Mouse (Mus musculus) spleen, postnatal 10 days (tissue): ENCODE data around the gene C330021F23Rik.
"Not testable (repeated sequence)": the region's sequence is repeated elsewhere in the genome, so short reads cannot be mapped to it uniquely, and the experiment has no call there.

ENCODE experiments used
- DNase-seq, 2 experiments: peaks; one replicate each; pipeline ENCODE4 v3.0.0; 2021 to 2022; ENCODE audit warnings: low spot score in 2 of 2

C330021F23Rik gene

DNA sequence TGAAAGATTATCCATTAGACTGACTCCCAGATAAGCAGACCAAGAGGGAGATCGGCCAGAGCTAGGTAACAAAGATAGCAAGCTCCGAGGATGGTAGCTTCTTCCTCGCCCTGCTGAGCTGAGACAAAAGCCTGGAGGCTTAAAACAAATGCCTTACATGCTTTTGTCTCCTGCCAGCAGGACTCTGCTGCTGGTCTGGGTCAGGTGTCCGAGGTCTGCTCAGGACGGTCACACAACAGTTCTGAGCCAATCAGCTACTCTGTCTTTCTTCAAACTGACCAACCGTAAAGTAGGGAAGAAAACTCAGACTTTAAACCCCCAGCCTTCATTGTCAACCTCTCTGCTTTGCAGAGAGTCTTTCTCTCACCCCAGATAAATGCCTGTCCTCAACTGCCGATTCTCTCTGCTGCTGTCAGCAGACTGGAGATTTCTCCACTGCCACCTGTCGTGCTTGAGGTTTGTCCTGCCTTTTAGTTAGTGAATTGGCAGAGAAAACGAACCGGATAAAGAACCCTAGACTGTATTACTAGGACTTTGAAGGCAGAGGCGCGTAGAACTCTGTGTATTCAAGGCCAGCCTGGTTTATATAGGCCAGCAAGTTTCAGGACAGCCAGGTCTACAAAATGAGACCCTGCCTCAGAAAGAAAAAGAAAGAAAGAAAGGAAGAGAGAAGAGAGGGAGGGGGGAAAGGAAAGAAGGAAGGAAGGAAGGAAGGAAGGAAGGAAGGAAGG lies at the start of gene C330021F23Rik:
Gene C330021F23Rik, plus strand, starts transcription at position 350 of the 731 bp plus-strand sequence.
- no peak for DNase-seq

DNA sequence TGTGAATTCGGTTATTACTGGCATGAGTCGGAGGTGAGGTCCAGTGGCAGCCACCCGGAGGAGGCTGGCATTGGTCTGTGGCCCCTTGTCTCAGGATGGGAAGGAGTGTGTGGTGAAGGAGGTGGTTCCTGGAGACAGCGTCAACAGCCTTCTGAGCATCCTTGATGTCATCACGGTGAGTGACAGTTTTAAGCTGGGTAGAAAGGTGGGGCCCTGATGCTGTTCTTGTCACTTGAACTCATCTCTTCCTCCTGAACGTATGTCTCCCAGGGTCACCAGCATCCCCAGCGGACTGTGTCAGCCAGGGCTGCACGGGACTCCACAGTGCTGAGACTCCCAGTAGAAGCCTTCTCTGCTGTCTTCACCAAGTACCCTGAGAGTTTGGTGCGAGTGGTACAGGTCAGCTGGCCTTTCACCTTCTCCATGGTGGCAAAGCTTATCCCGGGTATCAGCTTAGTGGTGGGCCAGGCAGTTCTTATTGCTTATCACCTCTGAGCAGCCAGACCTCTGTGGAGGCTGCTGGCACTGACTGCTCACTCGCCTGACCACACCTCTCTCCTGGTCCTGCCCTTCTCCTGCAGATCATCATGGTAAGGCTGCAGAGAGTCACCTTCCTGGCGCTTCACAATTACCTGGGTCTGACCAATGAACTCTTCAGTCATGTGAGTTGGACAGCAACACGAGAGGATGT lies 45.6 kb upstream of the C330021F23Rik start:
- peak; percentile 79 to 80 for DNase-seq

DNA sequence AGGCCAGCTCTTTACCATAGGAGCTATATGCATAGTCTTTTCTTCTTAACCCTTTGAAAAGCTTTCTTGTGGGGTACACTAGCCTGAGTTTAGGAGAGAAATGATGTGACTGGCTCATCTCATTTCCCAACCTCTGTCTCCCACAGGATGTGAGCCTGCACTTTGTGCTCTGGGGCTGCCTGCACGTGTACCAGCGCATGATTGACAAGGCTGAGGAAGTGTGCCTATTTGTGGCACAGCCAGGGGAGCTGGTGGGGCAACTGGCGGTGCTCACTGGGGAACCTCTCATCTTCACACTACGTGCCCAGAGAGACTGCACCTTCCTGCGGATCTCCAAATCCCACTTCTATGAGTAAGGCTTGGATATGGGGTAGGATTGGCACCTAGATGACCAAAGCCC lies 37.0 kb upstream of the C330021F23Rik start:
- no peak for DNase-seq

DNA sequence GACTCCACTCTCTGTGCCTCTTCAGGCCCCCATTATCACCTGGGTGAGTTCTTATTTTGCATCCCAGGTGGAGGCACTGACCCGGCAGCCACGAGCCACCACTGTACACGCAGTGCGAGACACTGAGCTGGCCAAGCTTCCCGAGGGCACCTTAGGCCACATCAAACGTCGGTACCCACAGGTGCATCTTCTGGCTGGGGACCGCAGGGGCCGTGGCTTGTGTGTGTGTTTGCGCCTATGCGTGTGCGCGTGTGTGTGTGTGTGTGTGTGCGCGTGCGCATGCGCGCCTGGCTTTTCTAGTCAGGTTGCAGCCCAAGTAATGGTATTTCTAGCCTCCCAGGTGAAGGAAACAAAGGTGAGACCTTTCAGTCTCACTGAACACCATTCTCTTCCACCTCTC lies 35.9 kb upstream of the C330021F23Rik start:
- DNase-seq = no peak

DNA sequence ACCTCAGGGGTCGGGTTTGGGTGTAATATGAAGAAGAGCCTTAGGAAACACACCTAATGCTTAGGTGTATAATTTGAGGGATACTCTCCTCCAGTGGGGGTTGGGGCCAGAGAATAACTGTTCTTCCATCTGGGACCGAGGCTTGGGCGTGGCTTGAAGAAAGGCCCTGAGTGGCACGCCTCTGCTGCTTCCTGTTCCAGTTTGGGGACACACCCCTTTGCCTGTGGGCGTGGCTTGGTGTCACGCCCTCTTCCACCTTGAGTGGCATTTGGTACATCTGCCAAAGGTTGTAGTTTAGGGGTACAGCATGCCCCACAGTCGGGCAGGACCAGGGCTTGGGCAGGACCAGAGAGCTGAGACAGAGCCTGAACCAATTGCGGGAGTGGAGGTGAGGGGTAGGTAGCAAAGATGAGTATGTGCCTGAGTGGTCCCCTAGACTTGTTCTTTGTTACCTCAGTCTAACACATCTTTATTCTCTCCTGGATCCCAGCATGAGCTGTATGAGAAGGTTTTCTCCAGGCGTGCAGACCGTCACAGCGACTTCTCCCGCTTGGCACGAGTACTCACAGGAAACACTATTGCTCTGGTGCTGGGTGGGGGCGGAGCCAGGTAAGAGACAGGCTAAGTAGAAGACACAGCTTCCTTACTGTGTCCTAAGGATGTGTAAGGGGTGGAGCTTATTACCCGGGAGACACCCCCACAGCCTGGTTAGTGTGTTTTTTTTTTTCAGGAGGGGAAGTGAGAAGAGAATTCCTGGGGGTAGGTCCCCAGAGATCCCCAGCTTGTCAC lies 31.5 kb upstream of the C330021F23Rik start:
- peak; percentile 35 to 77 for DNase-seq

DNA sequence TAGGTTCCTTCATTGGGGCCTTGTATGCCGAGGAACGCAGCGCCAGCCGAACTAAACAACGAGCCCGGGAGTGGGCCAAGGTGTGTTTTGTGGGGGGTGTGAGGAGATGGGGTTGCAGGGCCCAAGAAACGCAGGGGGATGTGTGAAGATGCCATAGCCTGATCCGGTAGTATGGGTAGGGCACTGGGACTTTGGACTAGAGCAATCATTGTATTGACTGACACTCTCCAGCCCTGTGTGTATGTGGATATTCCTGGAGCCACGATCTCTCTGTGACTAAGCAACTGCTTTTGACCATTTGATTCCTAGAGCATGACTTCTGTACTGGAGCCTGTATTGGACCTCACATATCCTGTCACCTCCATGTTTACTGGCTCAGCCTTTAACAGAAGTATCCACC lies 30.9 kb upstream of the C330021F23Rik start:
- no peak for DNase-seq

DNA sequence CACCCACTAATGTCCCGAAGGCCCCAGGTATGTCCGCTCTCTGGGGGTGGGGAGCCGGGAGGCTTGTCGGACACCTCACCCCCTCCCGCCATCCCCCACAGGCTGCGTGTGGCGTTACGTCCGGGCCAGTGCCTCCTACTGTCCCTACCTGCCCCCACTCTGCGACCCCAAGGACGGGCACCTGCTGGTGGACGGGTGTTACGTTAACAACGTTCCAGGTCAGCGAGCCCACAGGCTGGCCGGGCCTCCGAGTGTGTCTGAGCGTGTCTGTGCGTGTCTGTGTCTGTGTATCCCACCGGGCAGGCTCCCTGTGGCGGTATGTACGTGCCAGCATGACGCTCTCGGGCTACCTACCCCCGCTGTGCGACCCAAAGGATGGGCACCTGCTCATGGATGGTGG lies 30.1 kb upstream of the C330021F23Rik start:
- DNase-seq = no peak

DNA sequence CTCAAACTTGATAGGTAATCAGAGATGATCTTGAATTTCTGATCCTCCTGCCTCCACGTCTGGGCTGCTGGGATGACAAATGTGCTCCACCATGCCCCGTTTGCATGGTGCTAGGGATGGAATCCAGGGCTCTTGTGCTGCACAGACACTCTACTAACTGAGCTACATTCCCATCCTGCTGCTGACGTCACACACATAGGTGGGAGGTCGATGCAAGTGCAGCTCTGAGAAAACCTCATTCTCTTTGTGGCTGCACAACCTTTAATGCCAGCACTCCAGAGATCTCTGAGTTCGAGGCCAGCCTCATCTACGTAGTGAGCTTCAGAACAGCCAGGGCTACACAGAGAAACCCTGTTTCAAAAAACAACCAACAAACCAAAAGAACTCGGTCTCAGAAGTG lies 28.6 kb upstream of the C330021F23Rik start:
- DNase-seq = no peak

DNA sequence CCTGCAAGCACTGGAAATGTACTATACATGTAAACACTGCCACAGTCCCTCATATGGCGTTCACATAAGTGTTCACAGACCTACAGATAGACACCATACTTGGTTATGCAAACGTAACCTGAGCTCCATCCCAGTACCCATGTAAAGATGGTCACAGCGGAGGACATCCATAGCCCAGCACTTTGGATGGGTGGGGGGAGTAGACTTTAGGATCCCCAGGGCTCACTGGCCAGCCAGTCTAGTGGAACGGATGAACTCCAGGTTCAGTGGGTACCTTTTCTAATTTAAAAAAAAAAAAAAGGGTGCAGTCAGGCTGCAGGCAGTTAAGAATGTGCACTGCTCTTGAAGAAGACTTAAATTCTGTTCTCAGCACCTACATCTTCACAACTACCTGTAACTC lies 27.7 kb upstream of the C330021F23Rik start:
- no peak for DNase-seq

DNA sequence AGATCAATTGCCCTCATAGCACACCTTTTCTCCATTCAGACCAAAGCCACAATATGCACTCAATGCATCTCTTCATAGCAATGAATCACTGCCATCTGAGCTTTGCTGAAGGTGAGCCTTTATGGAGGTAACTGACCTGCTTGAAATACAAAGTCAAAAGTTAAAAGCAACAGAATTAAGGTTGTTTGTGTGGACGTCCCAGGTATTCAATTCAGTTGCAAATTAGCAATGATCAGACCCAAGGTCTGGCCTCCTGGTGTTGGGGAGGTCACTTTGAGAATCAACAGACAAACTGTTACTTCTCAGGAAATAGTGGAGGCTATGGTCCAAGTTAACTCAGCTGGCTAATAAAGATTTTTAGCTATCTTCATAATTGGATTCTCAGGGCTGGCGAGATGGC lies 21.3 kb upstream of the C330021F23Rik start:
- DNase-seq = no peak

DNA sequence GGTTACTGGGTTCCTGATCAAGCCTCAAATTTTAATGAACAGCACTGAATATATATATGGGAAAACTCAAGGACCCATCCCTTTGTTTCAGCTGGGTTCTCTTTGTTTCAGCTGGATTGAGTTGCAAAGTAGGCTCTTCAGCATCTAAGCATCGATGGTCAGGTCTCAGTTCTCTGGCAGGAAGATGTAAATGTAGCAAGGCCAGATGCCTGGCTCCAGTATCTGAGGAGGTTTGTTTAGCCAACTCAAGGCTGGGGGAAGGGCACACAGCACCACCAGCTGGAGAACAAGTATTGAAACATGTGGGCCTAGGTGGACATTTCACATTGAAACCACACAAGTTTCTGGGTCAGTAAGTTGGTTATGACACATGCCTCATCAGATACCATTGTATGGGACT lies 15.6 kb upstream of the C330021F23Rik start:
- no peak for DNase-seq

DNA sequence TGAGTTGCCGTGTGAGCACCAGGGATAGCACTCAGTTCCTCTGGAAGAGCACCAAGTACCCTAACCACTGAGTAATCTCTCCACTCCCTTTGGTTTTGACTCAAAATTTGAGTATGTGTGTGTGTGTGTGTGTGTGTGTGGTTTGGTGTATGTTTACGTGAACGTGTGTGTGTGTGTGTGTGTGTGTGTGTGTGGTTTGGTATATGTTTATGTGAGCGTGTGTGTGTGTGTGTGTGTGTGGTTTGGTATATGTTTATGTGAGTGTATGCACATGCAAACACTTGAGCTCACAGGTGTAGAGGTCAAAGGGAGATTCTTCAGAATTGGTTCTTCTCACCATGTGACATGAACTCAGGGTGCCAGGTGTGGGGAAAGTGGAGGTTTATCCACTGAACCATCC lies 11.7 kb upstream of the C330021F23Rik start:
- no peak for DNase-seq

DNA sequence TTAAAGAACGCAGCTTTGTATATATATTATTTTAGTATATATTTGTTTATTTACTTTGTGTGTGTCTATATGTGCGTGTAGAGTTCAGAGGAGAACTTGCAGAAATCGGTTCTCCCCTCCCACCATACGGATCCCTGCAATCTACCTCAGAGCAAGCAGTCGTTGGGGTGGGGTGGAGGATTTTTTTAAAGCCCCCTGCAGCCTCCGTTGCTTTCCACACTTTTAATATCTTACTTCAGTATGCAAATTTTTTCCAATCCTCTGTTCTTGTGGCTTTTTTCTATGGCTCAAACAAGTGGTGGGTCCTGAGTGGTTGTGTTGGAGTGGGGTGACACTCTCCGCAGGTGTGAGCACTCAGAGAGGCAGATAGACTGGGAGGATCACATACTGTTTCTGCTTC lies 588 bp downstream of the C330021F23Rik start:
- DNase-seq = no peak

DNA sequence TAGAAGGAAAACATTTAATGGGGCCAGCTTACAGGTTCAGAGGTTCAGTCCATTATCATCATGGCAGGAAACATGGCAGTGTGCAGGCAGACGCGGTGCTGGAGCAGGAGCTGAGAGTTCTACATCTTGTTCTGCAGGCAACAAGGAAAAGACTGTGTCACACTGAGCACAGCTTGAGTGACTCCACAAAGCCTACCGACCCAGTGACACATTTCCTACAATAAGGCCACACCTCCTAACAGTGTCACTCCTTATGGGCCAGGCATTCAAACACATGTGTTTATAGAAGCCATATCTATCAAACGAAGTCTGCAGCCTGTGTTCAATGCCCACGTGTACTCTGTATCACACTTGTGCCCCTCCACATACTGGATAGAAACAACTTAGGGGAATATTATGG lies 2.0 kb downstream of the C330021F23Rik start:
- DNase-seq = no peak

DNA sequence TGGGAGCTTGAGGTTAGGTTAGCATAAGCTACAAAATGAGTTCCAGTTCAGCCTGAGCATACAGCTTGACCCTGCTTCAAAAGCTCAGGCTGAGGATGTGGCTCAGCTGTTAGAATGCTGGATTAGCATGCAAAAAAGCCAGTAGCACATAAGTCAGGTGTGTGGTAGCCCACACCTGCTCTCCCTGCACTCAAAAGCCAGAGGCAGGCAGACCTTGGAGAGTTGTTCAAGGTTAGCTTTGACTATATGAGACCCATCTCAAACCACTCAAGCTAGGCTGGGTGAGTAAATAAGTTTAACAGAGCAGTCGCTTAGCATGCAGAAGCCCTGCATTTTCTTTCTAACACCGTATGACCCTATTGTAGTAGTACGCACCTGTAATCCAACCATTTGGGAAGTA lies 6.8 kb downstream of the C330021F23Rik start:
- DNase-seq = no peak

DNA sequence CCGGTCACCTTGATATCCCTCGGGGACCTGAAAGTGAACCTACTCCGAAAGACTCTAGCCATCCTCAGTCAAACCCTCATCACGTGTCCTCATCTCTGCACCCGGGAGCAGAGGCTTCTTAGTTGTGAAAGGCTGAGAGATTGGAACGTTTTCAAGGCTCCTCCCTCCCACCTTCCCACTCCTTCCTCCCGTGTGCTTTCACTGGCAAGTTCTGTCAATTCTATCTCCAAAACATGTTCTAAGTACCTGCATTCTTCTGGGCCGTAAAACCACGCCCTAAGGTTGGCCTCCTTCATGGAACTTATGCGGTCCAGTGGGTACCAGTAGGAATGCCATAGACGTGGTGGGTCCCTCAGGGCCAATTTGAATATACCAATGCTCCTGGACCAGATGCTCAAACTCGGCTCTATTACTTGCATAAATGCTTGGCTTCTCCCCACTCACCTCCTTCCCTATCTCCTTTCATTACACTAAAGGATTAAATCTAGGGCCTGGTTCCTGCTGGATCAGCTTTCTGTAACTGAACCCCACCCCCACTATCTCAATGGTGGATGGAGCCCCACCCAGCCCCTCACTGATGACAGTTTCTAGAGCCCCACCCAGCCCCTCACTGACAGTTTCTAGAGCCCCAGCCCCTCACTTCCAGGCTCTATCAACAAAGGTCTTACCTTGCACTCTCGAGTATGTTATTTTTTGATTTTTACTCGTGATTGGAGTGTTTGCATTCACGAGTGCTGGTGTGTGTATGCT lies 8.6 kb downstream of the C330021F23Rik start:
- DNase-seq = no peak

DNA sequence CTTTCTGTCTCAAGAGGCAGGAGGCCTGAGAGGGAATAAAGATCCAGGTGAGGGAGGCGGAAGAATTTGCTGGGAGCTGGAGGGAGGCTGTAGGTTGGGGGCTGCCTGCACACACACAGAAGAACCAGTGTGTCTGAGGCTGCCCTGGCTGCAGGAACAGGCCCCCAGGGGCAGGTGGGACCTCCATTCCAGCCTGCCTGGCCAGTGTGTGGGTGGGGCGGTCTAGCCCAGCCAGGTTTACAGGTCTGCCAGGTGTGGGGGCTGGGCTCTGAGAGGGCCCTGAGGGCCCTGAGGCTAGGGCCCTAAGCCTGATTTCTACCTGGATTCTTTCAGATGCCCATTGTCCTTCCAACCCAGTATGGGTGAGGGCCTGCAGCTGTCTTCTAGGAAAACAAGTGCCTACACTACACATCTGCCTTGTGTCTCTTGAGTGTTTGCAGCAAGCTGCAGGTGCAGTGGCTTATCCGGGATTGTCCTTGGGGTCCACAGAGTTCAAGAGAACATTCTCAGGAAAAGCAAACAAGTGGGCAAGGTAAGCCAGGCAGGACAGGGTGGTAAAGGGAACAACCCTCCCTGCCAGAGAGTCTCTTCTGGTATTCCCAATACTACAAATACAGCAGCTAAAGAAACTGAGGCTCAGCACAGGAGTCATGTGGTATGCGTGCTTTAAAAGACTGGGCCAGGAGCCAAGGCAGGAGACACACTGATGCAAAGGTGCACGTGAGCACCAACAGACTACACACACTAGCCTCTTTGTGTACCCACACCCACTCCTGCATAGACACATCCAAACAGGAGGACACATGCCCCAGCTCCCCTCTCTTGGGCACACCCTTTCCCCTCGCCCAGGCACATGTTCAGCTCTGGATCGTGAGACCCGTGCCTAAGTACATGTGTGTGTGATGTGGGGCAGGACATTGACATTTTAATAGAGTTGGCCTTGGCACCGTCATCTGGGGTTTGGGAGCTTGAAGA lies 11.9 kb downstream of the C330021F23Rik start:
- no peak for DNase-seq

DNA sequence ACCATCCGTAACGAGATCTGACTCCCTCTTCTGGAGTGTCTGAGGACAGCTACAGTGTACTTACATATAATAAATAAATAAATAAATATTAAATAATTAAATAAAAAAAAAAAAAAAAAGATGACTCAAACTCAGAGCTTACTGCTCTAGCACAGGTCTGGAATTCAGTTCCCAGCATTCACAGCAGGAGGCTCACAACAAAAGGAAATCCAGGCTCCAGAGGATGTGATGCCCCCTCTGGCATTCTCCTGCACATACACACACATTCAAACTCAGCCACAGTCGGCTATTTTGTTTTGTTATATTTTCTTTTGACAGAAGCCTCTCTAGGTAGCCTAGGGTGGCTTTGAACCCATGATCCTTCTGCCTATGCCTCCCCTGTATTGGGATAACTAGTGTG lies 14.2 kb downstream of the C330021F23Rik start:
- DNase-seq = not testable (repeated sequence)

DNA sequence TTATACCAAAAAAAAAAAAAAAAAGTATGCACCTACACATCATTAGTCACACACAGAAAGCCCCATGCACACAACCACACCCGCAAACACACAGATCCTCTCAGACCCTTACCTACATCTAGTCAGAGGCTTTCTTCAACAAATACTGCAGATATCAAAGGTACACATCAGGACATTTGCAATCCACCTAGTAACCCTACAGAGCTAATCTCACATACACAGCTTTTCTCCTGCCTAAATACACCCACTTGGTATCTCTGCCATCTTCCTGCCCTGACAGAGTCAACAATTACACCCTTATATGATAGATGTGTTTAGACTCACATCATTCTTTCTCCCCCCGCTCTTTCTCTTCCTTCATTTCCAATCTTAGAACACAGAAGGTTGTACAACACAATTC lies 18.7 kb downstream of the C330021F23Rik start:
- no peak for DNase-seq

DNA sequence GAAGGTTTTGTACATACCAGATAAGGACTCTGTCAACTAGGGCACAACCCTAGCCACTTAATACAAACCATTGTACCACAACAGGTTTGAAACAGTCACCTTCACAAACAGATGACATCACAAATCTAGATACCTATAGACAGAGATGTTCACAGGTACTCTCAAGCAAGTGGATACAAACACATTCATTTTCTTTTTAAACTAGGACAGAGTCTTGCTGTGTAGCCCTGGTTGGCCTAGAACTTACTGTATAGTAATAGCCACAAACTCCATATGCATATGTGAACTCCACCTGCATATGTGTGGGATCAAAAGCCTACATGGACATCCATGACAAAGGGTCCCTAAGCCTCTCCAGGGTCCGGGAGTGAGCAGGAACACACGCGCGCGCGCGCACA lies 19.2 kb downstream of the C330021F23Rik start, which contains the start of gene Camsap3:
Gene Camsap3, plus strand, starts transcription at position 301 of the 398 bp plus-strand sequence.
- no peak for DNase-seq
